Mouse (Mus musculus): ENCODE results near the gene Tox2. TPM values are rescaled to one million over a fixed set of nuclear protein-coding genes. Genes with fewer than 3 reads are reported as not detected.

Gene Tox2
- total and polyA plus RNA-seq, 2 experiments from 2014 or later, result 8.0 to 35.2 TPM

- H3K4me1 ChIP-seq (ENCODE audit: insufficient read depth), result no peaks in the 10 kb centered on the region
- H3K27me3 ChIP-seq (ENCODE audit: insufficient read depth, low read length), result no peaks in the 10 kb centered on the region; the same call in 1 of the 2 replicates
- no peak overlapping the region for H3K9ac ChIP-seq
- H3K9me3 ChIP-seq (ENCODE audit: low read length), result no peaks in the 10 kb centered on the region
- no peak for TF ChIP-seq CTCF (IDR thresholded peaks at IDR 0.05; ENCODE audit: low read depth)
- no peak overlapping the region for H3K4me3 ChIP-seq (ENCODE audit: low read depth, low read length)
- no peak for ATAC-seq
- H3K4me2 ChIP-seq (ENCODE audit: low read depth), result no peak overlapping the region
- no peaks in the 10 kb centered on the region for H3K36me3 ChIP-seq (ENCODE audit: insufficient read depth)
- WGBS, result 81% methylated on average over 5 of the region's 5 CpGs
- DNase-seq, result no peak
- H3K27ac ChIP-seq (ENCODE audit: low read depth, low read length), result no peak overlapping the region
Observed at GRCm38 (mm10) chr2:163358662-163359061, 155.7 kb downstream of the Tox2 start.

- ATAC-seq (no peak), DNase-seq (no peak)
- Histone ChIP-seq H3K9ac (no peak overlapping the region), H3K36me3 (ENCODE audit: insufficient read depth) (no peaks in the 10 kb centered on the region), H3K27ac (ENCODE audit: low read depth, low read length) (no peak overlapping the region), H3K4me2 (ENCODE audit: low read depth) (no peak overlapping the region), H3K27me3 (ENCODE audit: insufficient read depth, low read length) (no peaks in the 10 kb centered on the region; the same call in 1 of the 2 replicates), H3K4me1 (ENCODE audit: insufficient read depth) (no peaks in the 10 kb centered on the region), H3K4me3 (ENCODE audit: low read depth, low read length) (no peak overlapping the region), H3K9me3 (ENCODE audit: low read length) (no peaks in the 10 kb centered on the region)
- 92% methylated on average over 2 of the region's 2 CpGs for WGBS
- no peak for TF ChIP-seq CTCF (IDR thresholded peaks at IDR 0.05; ENCODE audit: low read depth)
Observed at GRCm38 (mm10) chr2:163359253-163359652, 156.3 kb downstream of the Tox2 start.

GRCm38 (mm10) chr2:163360858-163361623 is 158.1 kb downstream of the Tox2 start:
- WGBS, result 85% methylated on average over 16 of the region's 16 CpGs
- Histone ChIP-seq H3K4me1 (ENCODE audit: insufficient read depth) (no peaks in the 10 kb centered on the region), H3K4me3 (ENCODE audit: low read depth, low read length) (no peak overlapping the region), H3K27me3 (ENCODE audit: insufficient read depth, low read length) (no peaks in the 10 kb centered on the region), H3K4me2 (ENCODE audit: low read depth) (no peak overlapping the region), H3K9ac (no peak overlapping the region), H3K36me3 (ENCODE audit: insufficient read depth) (no peaks in the 10 kb centered on the region), H3K9me3 (ENCODE audit: low read length) (no peaks in the 10 kb centered on the region), H3K27ac (ENCODE audit: low read depth, low read length) (no peak overlapping the region)
- no peak for DNase-seq
- no peak for TF ChIP-seq CTCF (IDR thresholded peaks at IDR 0.05; ENCODE audit: low read depth)
- no peak for ATAC-seq

GRCm38 (mm10) chr2:163362940-163363921 is 160.3 kb downstream of the Tox2 start:
- Histone ChIP-seq H3K9me3 (ENCODE audit: low read length) (no peaks in the 10 kb centered on the region), H3K36me3 (ENCODE audit: insufficient read depth) (no peaks in the 10 kb centered on the region), H3K27ac (ENCODE audit: low read depth, low read length) (no peak overlapping the region), H3K4me1 (ENCODE audit: insufficient read depth) (no peaks in the 10 kb centered on the region), H3K4me3 (ENCODE audit: low read depth, low read length) (no peak overlapping the region), H3K4me2 (ENCODE audit: low read depth) (no peak overlapping the region), H3K9ac (no peak overlapping the region), H3K27me3 (ENCODE audit: insufficient read depth, low read length) (no peaks in the 10 kb centered on the region)
- no peak for ATAC-seq
- WGBS, result 80% methylated on average over 12 of the region's 12 CpGs
- DNase-seq, result no peak
- no peak for TF ChIP-seq CTCF (IDR thresholded peaks at IDR 0.05; ENCODE audit: low read depth)

GRCm38 (mm10) chr2:163364785-163365541 is 162.0 kb downstream of the Tox2 start:
- Histone ChIP-seq H3K36me3 (ENCODE audit: insufficient read depth) (no peaks in the 10 kb centered on the region), H3K9me3 (ENCODE audit: low read length) (no peaks in the 10 kb centered on the region), H3K4me3 (ENCODE audit: low read depth, low read length) (no peak overlapping the region), H3K27me3 (ENCODE audit: insufficient read depth, low read length) (no peaks in the 10 kb centered on the region), H3K4me1 (ENCODE audit: insufficient read depth) (no peaks in the 10 kb centered on the region), H3K9ac (no peak overlapping the region), H3K4me2 (ENCODE audit: low read depth) (no peak overlapping the region), H3K27ac (ENCODE audit: low read depth, low read length) (no peak overlapping the region)
- ATAC-seq (no peak), DNase-seq (no peak)
- no peak for TF ChIP-seq CTCF (IDR thresholded peaks at IDR 0.05; ENCODE audit: low read depth)
- WGBS, result 83% methylated on average over 18 of the region's 18 CpGs

- Histone ChIP-seq H3K4me2 (ENCODE audit: low read depth) (no peak overlapping the region), H3K9me3 (ENCODE audit: low read length) (no peaks in the 10 kb centered on the region), H3K27me3 (ENCODE audit: insufficient read depth, low read length) (peaks cover 5% of the 10 kb centered on the region), H3K27ac (ENCODE audit: low read depth, low read length) (no peak overlapping the region), H3K4me1 (ENCODE audit: insufficient read depth) (no peaks in the 10 kb centered on the region), H3K9ac (no peak overlapping the region), H3K36me3 (ENCODE audit: insufficient read depth) (no peaks in the 10 kb centered on the region), H3K4me3 (ENCODE audit: low read depth, low read length) (no peak overlapping the region)
- 56% methylated on average over 4 of the region's 4 CpGs for WGBS
- TF ChIP-seq CTCF (IDR thresholded peaks at IDR 0.05; ENCODE audit: low read depth), result no peak
- no peak for DNase-seq
- no peak for ATAC-seq
Observed at GRCm38 (mm10) chr2:163370175-163370574, 167.2 kb downstream of the Tox2 start.

All from forebrain, postnatal 0 days (tissue).